Mouse (Mus musculus): ENCODE measurements around the gene Twf2. TPM values are rescaled to one million over a fixed set of nuclear protein-coding genes. Genes with fewer than 3 reads are reported as not detected.

The Twf2 gene
- polyA plus RNA-seq, 1 experiment: 69.0 TPM

DNA sequence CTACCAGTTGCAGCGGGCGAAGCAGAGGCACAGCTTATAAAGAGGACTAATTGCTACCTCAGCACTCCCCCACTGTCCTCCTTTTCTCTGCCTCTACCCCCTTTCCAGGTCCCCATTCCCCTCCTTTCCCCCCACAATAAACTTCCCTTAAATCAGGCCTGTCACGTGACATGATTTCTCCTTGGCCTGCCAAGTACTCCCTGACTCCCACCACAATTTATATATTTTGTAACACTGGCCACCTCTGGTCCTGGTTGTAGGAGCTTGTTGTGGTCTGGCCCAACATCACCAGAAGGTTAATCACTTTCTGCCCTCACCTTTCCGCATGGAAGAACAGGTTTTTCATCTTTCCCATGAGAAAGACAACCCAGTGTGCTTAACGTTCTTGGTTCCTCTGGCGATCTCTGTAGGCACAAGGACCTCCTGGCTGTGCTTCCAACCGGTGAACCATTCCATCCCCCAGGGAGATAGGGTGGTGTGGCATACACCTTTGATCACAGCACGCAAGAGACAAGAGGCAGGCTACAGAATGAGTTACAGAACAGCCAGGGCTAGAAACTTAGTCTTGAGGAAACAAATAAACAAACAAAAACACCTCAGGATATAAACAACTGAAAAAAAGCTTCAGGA lies 18.1 kb downstream of the Twf2 start:
- no peak for DNase-seq
- Histone ChIP-seq H3K4me3 (replicated peaks; ENCODE audit: extremely low read depth, low read depth, low read length) (no peak overlapping the region), H3K4me1 (ENCODE audit: control insufficient read depth, insufficient read depth, low read length) (peaks cover 5% of the 10 kb centered on the region; the same call in 1 of the 2 replicates)
- 66% methylated on average over 8 of the region's 8 CpGs for WGBS
- no peak for TF ChIP-seq POLR2A (IDR thresholded peaks at IDR 0.05; ENCODE audit: borderline replicate concordance, extremely low read depth, low read depth, low read length)
- TF ChIP-seq CTCF (IDR thresholded peaks at IDR 0.05; ENCODE audit: insufficient read depth, low read length): no peak

- DNase-seq: no peak
- Histone ChIP-seq H3K4me1 (ENCODE audit: control insufficient read depth, insufficient read depth, low read length) (peaks cover 13% of the 10 kb centered on the region), H3K4me3 (replicated peaks; ENCODE audit: extremely low read depth, low read depth, low read length) (peak within 1 kb of the TSS; percentile 7)
Observed at GRCm38 (mm10) chr9:106222261-106222851, 19.4 kb downstream of the Twf2 start, which contains the start of gene Tlr9. Gene Tlr9 (plus strand): TSS chr9:106222598.

DNA sequence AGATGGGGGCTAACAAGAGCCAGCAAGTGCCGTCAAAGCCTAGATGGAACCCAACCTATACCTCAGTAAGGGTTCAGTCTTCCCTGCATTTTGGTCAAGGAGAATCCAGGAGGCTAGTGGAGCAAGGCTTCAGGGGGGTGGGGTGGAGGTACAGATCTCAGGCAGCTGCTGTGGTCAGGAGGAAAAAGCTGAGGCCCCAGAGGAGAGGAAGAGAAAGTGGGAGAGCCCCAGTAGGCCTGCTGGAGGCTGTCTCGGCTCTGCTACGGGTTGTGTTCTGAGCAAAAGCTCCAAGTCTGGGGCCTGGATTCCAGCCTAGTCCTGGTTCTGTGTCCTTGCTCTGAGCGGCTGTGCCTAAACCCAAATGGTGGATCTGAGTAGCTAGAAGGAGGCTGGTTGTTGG lies 20.1 kb downstream of the Twf2 start:
- no peak for TF ChIP-seq CTCF (IDR thresholded peaks at IDR 0.05; ENCODE audit: insufficient read depth, low read length)
- no peak for TF ChIP-seq POLR2A (IDR thresholded peaks at IDR 0.05; ENCODE audit: borderline replicate concordance, extremely low read depth, low read depth, low read length)
- Histone ChIP-seq H3K4me1 (ENCODE audit: control insufficient read depth, insufficient read depth, low read length) (peaks cover 15% of the 10 kb centered on the region), H3K4me3 (replicated peaks; ENCODE audit: extremely low read depth, low read depth, low read length) (peak overlapping the region; percentile 5)
- no peak for DNase-seq
- 93% methylated on average over 4 of the region's 4 CpGs for WGBS

More at GRCm38 (mm10) chr9:106222261-106222851, 19.4 kb downstream of the Twf2 start, which contains the start of gene Tlr9:
- WGBS: 62% methylated on average over 4 of the region's 4 CpGs
- no peak for TF ChIP-seq CTCF (IDR thresholded peaks at IDR 0.05; ENCODE audit: insufficient read depth, low read length)

- TF ChIP-seq POLR2A (IDR thresholded peaks at IDR 0.05; ENCODE audit: borderline replicate concordance, extremely low read depth, low read depth, low read length) (no peak), CTCF (IDR thresholded peaks at IDR 0.05; ENCODE audit: insufficient read depth, low read length) (no peak)
- Histone ChIP-seq H3K4me3 (replicated peaks; ENCODE audit: extremely low read depth, low read depth, low read length) (peak overlapping the region; percentile 35), H3K4me1 (ENCODE audit: control insufficient read depth, insufficient read depth, low read length) (peaks cover 23% of the 10 kb centered on the region)
- 63% methylated on average over 24 of the region's 24 CpGs for WGBS
- DNase-seq: no peak
Observed at GRCm38 (mm10) chr9:106225469-106226150, 22.7 kb downstream of the Twf2 start.

- Histone ChIP-seq H3K4me1 (ENCODE audit: control insufficient read depth, insufficient read depth, low read length) (peaks cover 23% of the 10 kb centered on the region), H3K4me3 (replicated peaks; ENCODE audit: extremely low read depth, low read depth, low read length) (peak overlapping the region; percentile 53)
- peak; percentile 16; the same call in 1 of the 2 replicates for TF ChIP-seq POLR2A (IDR thresholded peaks at IDR 0.05; ENCODE audit: borderline replicate concordance, extremely low read depth, low read depth, low read length)
- no peak for TF ChIP-seq CTCF (IDR thresholded peaks at IDR 0.05; ENCODE audit: insufficient read depth, low read length)
- no peak for DNase-seq
- WGBS: 8% methylated on average over 34 of the region's 34 CpGs
Observed at GRCm38 (mm10) chr9:106226151-106226682, 23.3 kb downstream of the Twf2 start.

GRCm38 (mm10) chr9:106227790-106228429 lies 25.0 kb downstream of the Twf2 start:
- DNase-seq: no peak
- WGBS: 35% methylated on average over 8 of the region's 8 CpGs
- TF ChIP-seq CTCF (IDR thresholded peaks at IDR 0.05; ENCODE audit: insufficient read depth, low read length) (no peak), POLR2A (IDR thresholded peaks at IDR 0.05; ENCODE audit: borderline replicate concordance, extremely low read depth, low read depth, low read length) (no peak)

GRCm38 (mm10) chr9:106230051-106230733 lies 27.3 kb downstream of the Twf2 start:
- Histone ChIP-seq H3K4me3 (replicated peaks; ENCODE audit: extremely low read depth, low read depth, low read length) (no peak overlapping the region), H3K4me1 (ENCODE audit: control insufficient read depth, insufficient read depth, low read length) (peaks cover 30% of the 10 kb centered on the region)
- no peak for DNase-seq
- no peak for TF ChIP-seq CTCF (IDR thresholded peaks at IDR 0.05; ENCODE audit: insufficient read depth, low read length)
- TF ChIP-seq POLR2A (IDR thresholded peaks at IDR 0.05; ENCODE audit: borderline replicate concordance, extremely low read depth, low read depth, low read length): 0 out of 2 replicates have a peak, but pooled peaks have one; percentile 16
- whole genome bisulfite sequencing: 62% methylated on average over 9 of the region's 9 CpGs

More at GRCm38 (mm10) chr9:106227790-106228429, 25.0 kb downstream of the Twf2 start:
- Histone ChIP-seq H3K4me3 (replicated peaks; ENCODE audit: extremely low read depth, low read depth, low read length) (no peak overlapping the region), H3K4me1 (ENCODE audit: control insufficient read depth, insufficient read depth, low read length) (peaks cover 30% of the 10 kb centered on the region)

DNA sequence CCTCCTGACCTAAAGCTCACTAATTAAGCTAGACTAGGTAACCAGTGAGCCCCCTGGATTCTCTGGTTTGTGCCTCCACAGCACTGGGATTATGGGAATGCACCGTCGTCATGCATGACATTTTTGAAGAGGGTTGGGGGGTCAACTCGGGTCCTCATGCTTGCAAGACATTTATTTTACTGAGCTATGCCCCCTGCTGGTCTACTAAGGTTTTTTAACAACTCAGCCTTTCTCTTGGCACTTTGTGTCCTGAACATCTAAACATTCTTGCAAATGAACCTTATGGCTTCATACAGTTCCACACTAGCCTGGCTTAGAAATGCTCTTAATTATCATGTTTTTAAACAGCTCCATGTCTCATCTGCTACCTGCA lies 27.8 kb downstream of the Twf2 start:
- Histone ChIP-seq H3K4me3 (replicated peaks; ENCODE audit: extremely low read depth, low read depth, low read length) (no peak overlapping the region), H3K4me1 (ENCODE audit: control insufficient read depth, insufficient read depth, low read length) (peaks cover 27% of the 10 kb centered on the region)
- TF ChIP-seq CTCF (IDR thresholded peaks at IDR 0.05; ENCODE audit: insufficient read depth, low read length) (0 out of 2 replicates have a peak, but pooled peaks have one; percentile 12), POLR2A (IDR thresholded peaks at IDR 0.05; ENCODE audit: borderline replicate concordance, extremely low read depth, low read depth, low read length) (no peak)
- DNase-seq: no peak
- 31% methylated on average over 3 of the region's 3 CpGs for WGBS
